Mouse (Mus musculus): ENCODE results near the gene Ccl24. TPM values are rescaled to one million over a fixed set of nuclear protein-coding genes. Genes with fewer than 3 reads are reported as not detected.

Gene Ccl24
- polyA plus RNA-seq, 1 experiment from 2014 or later: 1.5 TPM

DNA sequence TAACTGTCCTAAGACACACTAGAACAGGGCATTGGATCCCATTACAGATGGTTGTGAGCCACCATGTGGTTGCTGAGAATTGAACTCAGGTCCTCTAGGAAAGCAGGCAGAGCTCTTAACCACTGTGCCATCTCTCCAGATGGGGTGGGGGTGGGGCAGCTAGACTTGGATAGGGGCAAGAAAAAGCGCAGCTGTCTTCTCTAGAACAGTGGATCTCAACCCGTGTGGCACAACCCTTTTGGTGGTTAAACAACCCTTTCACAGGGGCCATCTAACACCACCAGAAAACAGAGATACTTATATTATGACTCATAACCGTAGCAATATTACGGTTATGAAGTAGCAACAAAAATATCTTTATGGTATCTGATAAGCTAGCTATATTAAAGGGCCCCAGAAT, 14.9 kb upstream of the Ccl24 start:
- H3K9me3 ChIP-seq (ENCODE audit: control insufficient read depth, low read length): peaks cover 5% of the 10 kb centered on the region; the same call in 1 of the 2 replicates
- no peaks in the 10 kb centered on the region for H3K27me3 ChIP-seq (replicated peaks; ENCODE audit: control insufficient read depth, insufficient read depth, low read length)
- no peaks in the 10 kb centered on the region for H3K36me3 ChIP-seq (ENCODE audit: control insufficient read depth, insufficient read depth)
- no peak overlapping the region for H3K4me2 ChIP-seq (ENCODE audit: low read length)
- H3K9ac ChIP-seq (replicated peaks; ENCODE audit: low read depth, low read length): no peak overlapping the region
- 89% methylated on average over 4 of the region's 4 CpGs for WGBS
- H3K27ac ChIP-seq (ENCODE audit: low read length): no peak overlapping the region
- no peak overlapping the region for H3K4me3 ChIP-seq (replicated peaks; ENCODE audit: low read length)
- ATAC-seq: no peak
- H3K4me1 ChIP-seq (replicated peaks; ENCODE audit: control insufficient read depth, insufficient read depth, low read length): no peaks in the 10 kb centered on the region

DNA sequence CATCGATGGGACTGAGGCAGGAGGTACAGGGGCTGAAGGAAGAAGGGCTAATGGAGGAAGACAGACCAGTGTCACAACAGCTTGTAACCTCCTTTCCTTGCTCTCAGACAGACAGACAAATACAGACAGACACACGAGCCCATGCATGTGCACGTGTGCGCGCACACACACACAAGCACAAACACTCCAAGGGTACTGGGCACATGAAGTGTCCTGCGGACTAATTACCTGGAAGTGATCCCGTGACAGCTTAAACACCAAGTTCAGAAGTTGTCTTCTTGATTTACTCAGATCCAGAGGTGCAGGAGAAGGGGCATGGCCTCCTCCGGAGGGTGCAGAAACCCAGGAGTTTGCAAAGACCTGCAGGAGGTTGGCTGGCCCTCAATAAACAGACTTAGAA, 12.8 kb upstream of the Ccl24 start:
- peaks cover 2% of the 10 kb centered on the region; the same call in 1 of the 2 replicates for H3K9me3 ChIP-seq (ENCODE audit: control insufficient read depth, low read length)
- no peak overlapping the region for H3K27ac ChIP-seq (ENCODE audit: low read length)
- WGBS: 92% methylated on average over 8 of the region's 8 CpGs
- ATAC-seq: no peak
- no peak overlapping the region for H3K4me3 ChIP-seq (replicated peaks; ENCODE audit: low read length)
- no peaks in the 10 kb centered on the region for H3K27me3 ChIP-seq (replicated peaks; ENCODE audit: control insufficient read depth, insufficient read depth, low read length)
- no peaks in the 10 kb centered on the region for H3K36me3 ChIP-seq (ENCODE audit: control insufficient read depth, insufficient read depth)
- no peak overlapping the region for H3K9ac ChIP-seq (replicated peaks; ENCODE audit: low read depth, low read length)
- H3K4me1 ChIP-seq (replicated peaks; ENCODE audit: control insufficient read depth, insufficient read depth, low read length): no peaks in the 10 kb centered on the region
- H3K4me2 ChIP-seq (ENCODE audit: low read length): no peak overlapping the region

DNA sequence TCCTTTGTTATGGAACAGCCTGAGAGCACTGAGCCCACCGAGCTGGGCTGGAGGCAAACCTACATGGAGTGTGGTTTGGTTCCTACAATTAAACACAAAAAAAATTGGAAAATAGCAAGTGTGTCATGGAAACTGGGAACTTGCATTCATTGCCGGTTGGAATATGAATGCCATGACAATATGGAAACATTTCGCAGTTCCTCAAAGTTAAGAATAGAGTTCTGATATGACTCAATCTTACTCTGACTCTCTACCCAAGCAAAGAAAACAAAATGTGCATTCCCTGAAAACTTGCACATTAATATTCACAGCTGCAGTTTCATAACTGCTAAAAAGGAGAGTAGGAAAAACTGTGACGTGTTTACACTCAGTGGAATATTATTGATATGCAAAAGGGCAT, 9.5 kb upstream of the Ccl24 start:
- Histone ChIP-seq H3K4me3 (replicated peaks; ENCODE audit: low read length) (no peak overlapping the region), H3K4me1 (replicated peaks; ENCODE audit: control insufficient read depth, insufficient read depth, low read length) (no peaks in the 10 kb centered on the region), H3K36me3 (ENCODE audit: control insufficient read depth, insufficient read depth) (no peaks in the 10 kb centered on the region), H3K9me3 (ENCODE audit: control insufficient read depth, low read length) (no peaks in the 10 kb centered on the region), H3K27ac (ENCODE audit: low read length) (no peak overlapping the region), H3K27me3 (replicated peaks; ENCODE audit: control insufficient read depth, insufficient read depth, low read length) (no peaks in the 10 kb centered on the region), H3K4me2 (ENCODE audit: low read length) (no peak overlapping the region), H3K9ac (replicated peaks; ENCODE audit: low read depth, low read length) (no peak overlapping the region)
- no peak for ATAC-seq
- 86% methylated on average over 4 of the region's 4 CpGs for WGBS

DNA sequence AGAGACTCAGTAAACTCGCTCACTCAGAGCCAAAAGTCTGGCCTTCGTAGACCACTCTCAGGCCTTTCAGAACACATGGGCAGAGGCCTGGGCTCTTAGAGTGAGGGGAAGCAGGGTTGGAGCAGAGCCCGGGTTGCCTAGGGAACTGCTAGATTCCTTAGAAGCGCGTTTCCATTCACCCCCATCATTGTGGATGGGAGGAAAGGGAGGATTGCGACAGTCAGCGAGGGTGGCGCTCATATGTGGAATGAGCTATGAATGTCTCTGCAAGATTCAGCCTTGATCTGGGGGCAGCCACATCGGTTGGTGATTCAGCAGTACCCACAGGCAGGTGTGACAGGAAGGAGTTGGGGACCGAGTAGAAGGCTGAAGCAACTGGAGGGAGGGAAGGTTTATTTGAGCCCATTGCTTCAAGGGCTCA, 6.5 kb upstream of the Ccl24 start:
- H3K4me3 ChIP-seq (replicated peaks; ENCODE audit: low read length): no peak overlapping the region
- WGBS: 68% methylated on average over 10 of the region's 10 CpGs
- H3K27me3 ChIP-seq (replicated peaks; ENCODE audit: control insufficient read depth, insufficient read depth, low read length): no peaks in the 10 kb centered on the region
- no peaks in the 10 kb centered on the region for H3K36me3 ChIP-seq (ENCODE audit: control insufficient read depth, insufficient read depth)
- H3K9ac ChIP-seq (replicated peaks; ENCODE audit: low read depth, low read length): no peak overlapping the region
- no peak overlapping the region for H3K27ac ChIP-seq (ENCODE audit: low read length)
- H3K4me1 ChIP-seq (replicated peaks; ENCODE audit: control insufficient read depth, insufficient read depth, low read length): no peaks in the 10 kb centered on the region
- H3K9me3 ChIP-seq (ENCODE audit: control insufficient read depth, low read length): no peaks in the 10 kb centered on the region
- no peak for ATAC-seq
- H3K4me2 ChIP-seq (ENCODE audit: low read length): no peak overlapping the region

DNA sequence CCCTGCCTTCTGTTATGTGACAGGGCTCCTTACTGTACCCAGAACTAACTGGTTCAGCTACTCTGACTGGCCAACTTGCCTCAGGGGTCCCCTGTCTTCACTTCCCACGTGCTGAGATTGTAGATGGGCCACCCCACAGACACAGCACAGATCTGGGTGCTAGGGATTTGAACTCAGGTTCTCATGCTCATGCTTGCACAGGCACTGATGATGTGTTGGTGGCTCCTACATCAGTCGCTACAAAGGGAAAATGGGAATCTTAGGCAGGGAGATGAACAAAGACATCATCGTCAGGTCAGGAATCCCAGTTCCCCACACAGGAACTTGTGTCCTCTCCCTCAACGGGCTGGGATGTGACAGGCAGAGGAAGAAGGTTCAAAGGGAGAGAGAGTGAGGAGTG, 3.2 kb upstream of the Ccl24 start:
- H3K9me3 ChIP-seq (ENCODE audit: control insufficient read depth, low read length): no peaks in the 10 kb centered on the region
- H3K4me1 ChIP-seq (replicated peaks; ENCODE audit: control insufficient read depth, insufficient read depth, low read length): no peaks in the 10 kb centered on the region
- H3K4me2 ChIP-seq (ENCODE audit: low read length): no peak overlapping the region
- no peak overlapping the region for H3K4me3 ChIP-seq (replicated peaks; ENCODE audit: low read length)
- 75% methylated on average over 4 of the region's 4 CpGs for WGBS
- no peaks in the 10 kb centered on the region for H3K36me3 ChIP-seq (ENCODE audit: control insufficient read depth, insufficient read depth)
- H3K27me3 ChIP-seq (replicated peaks; ENCODE audit: control insufficient read depth, insufficient read depth, low read length): no peaks in the 10 kb centered on the region
- no peak overlapping the region for H3K27ac ChIP-seq (ENCODE audit: low read length)
- H3K9ac ChIP-seq (replicated peaks; ENCODE audit: low read depth, low read length): no peak overlapping the region
- ATAC-seq: no peak

DNA sequence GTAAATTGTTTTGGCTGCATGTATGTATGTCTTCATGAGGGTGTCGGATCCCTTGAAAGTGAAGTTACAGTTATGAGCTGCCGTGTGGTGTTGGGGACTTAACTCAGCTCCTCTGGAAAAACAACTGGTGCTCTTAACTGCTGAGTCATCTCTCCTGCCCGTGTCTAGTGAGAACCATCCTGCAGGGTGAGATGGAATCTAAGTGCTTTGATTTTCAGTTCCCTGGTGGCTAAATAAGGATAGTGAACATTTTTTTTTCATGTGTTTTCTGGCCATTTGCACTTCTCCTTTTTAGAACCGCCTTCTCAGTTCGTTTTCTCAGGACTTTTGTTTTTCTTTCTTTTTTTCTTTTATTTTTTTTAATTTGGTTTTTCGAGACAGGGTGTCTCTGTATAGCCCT, 4.2 kb downstream of the Ccl24 start:
- Histone ChIP-seq H3K27me3 (replicated peaks; ENCODE audit: control insufficient read depth, insufficient read depth, low read length) (no peaks in the 10 kb centered on the region), H3K9ac (replicated peaks; ENCODE audit: low read depth, low read length) (no peak overlapping the region), H3K27ac (ENCODE audit: low read length) (no peak overlapping the region), H3K4me3 (replicated peaks; ENCODE audit: low read length) (no peak overlapping the region), H3K9me3 (ENCODE audit: control insufficient read depth, low read length) (no peaks in the 10 kb centered on the region), H3K4me2 (ENCODE audit: low read length) (no peak overlapping the region), H3K36me3 (ENCODE audit: control insufficient read depth, insufficient read depth) (no peaks in the 10 kb centered on the region), H3K4me1 (replicated peaks; ENCODE audit: control insufficient read depth, insufficient read depth, low read length) (no peaks in the 10 kb centered on the region)
- no peak for ATAC-seq
- 65% methylated on average over 6 of the region's 6 CpGs for WGBS

DNA sequence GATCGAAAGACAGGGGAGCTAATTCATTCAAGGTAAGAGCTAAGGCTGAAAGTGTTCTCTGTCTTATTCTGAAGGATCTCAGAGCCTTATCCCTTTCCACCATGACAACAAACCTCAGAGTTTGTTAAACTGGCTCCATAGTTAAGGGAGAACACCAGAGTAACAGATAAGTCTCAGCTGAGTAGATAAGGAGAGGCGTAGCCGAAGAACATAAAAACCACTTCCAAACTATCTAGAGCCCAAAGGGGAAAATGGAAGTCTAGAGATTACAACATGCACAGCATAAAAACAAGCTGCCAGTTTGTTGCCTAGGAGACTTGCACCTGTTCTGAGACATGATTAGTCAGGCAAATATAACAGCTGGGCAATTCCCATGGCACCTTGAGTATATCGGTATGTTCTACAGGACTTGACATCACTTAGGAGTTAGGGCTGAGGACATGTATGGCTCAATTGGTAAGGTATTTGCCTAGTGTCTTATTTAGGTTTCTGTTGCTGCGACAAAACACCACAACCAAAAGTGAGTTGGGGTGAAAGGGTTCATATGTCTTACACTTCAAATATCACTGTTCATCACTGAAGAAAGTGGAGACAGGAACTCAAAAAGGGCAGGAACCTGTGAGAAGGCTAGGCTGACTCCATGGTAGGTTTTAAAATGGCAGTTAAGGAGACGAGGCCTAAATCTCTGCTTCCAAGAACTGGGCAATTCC, 5.1 kb downstream of the Ccl24 start:
- Histone ChIP-seq H3K36me3 (ENCODE audit: control insufficient read depth, insufficient read depth) (no peaks in the 10 kb centered on the region), H3K27ac (ENCODE audit: low read length) (no peak overlapping the region), H3K4me3 (replicated peaks; ENCODE audit: low read length) (no peak overlapping the region), H3K4me1 (replicated peaks; ENCODE audit: control insufficient read depth, insufficient read depth, low read length) (no peaks in the 10 kb centered on the region), H3K27me3 (replicated peaks; ENCODE audit: control insufficient read depth, insufficient read depth, low read length) (no peaks in the 10 kb centered on the region), H3K9me3 (ENCODE audit: control insufficient read depth, low read length) (no peaks in the 10 kb centered on the region), H3K9ac (replicated peaks; ENCODE audit: low read depth, low read length) (no peak overlapping the region), H3K4me2 (ENCODE audit: low read length) (no peak overlapping the region)
- 89% methylated on average over 6 of the region's 6 CpGs for WGBS
- ATAC-seq: no peak

DNA sequence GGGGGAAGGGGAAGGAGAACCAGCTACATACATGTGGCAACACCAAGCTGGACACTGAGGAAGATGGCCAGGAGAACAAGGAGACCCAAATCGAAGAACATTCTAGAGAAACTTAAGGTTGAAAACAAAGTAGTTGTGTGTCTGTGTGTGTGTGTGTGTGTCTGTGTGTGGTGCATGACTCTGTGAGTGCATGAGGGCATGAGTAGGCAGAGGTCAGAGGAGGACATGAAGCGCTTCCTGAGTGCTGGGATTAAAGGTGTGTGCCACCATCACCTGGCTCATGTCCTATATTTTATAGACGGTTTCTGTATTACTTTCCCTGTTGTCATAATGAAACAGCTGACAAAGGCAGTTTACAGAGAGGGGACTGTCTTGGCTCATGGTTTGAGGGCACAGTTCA, 9.4 kb downstream of the Ccl24 start, which contains the start of gene Ccl26:
TSS of gene Ccl26 (minus strand) at position 101 of the 400 bp plus-strand sequence.
- Histone ChIP-seq H3K4me2 (ENCODE audit: low read length) (no peak within 1 kb of the TSS), H3K4me1 (replicated peaks; ENCODE audit: control insufficient read depth, insufficient read depth, low read length) (no peaks in the 10 kb centered on the region), H3K27ac (ENCODE audit: low read length) (no peak within 1 kb of the TSS), H3K36me3 (ENCODE audit: control insufficient read depth, insufficient read depth) (no peaks in the 10 kb centered on the region), H3K4me3 (replicated peaks; ENCODE audit: low read length) (no peak within 1 kb of the TSS), H3K9me3 (ENCODE audit: control insufficient read depth, low read length) (no peaks in the 10 kb centered on the region), H3K27me3 (replicated peaks; ENCODE audit: control insufficient read depth, insufficient read depth, low read length) (no peaks in the 10 kb centered on the region), H3K9ac (replicated peaks; ENCODE audit: low read depth, low read length) (no peak within 1 kb of the TSS)
- no peak for ATAC-seq
- WGBS: 89% methylated on average over 3 of the region's 3 CpGs

DNA sequence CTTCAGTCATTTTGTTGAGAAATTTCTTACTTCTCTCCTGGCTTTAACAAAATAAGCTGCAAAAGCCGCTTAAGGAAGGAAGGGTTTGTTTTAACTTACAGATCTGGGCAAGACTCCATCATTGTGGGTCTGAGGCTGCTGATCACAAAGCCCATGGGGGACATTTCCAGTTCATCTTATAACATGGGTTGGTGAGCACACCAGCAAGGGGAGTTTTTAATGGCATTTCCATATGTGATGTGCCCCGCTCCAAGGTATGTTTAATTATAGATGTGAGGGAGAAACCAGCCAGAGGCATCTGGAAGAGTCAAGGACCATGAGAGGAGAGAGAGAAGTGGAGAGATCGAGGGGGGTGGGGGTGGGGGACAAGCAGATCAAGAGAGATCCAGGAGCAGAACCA, 15.2 kb downstream of the Ccl24 start:
- no peak for ATAC-seq
- H3K4me2 ChIP-seq (ENCODE audit: low read length): no peak overlapping the region
- no peaks in the 10 kb centered on the region for H3K27me3 ChIP-seq (replicated peaks; ENCODE audit: control insufficient read depth, insufficient read depth, low read length)
- no peaks in the 10 kb centered on the region for H3K36me3 ChIP-seq (ENCODE audit: control insufficient read depth, insufficient read depth)
- H3K4me3 ChIP-seq (replicated peaks; ENCODE audit: low read length): no peak overlapping the region
- H3K9ac ChIP-seq (replicated peaks; ENCODE audit: low read depth, low read length): no peak overlapping the region
- no peaks in the 10 kb centered on the region for H3K9me3 ChIP-seq (ENCODE audit: control insufficient read depth, low read length)
- no peak overlapping the region for H3K27ac ChIP-seq (ENCODE audit: low read length)
- H3K4me1 ChIP-seq (replicated peaks; ENCODE audit: control insufficient read depth, insufficient read depth, low read length): no peaks in the 10 kb centered on the region
- WGBS: 67% methylated on average over 3 of the region's 3 CpGs

DNA sequence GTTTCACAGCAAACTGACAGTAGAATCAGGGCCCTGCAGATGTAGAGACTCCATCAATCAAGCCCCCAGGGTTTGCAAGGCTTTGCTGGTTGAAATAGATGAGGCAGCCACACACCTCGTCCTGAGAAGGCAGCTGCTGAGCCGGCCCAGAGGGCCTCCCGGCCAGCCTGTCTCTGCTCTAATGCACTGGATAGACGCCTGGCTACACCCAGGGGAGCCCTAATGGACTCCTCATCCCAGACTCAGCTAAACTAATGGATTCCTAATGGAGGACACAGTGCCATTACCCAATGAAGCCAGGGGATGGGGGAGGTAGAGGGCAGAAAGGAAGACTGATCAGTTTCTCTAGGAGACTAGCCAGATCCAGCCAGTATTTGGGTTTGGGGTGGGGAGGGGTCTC, 15.8 kb downstream of the Ccl24 start:
- Histone ChIP-seq H3K9ac (replicated peaks; ENCODE audit: low read depth, low read length) (no peak overlapping the region), H3K27me3 (replicated peaks; ENCODE audit: control insufficient read depth, insufficient read depth, low read length) (no peaks in the 10 kb centered on the region), H3K4me2 (ENCODE audit: low read length) (no peak overlapping the region), H3K4me3 (replicated peaks; ENCODE audit: low read length) (no peak overlapping the region), H3K27ac (ENCODE audit: low read length) (no peak overlapping the region), H3K36me3 (ENCODE audit: control insufficient read depth, insufficient read depth) (no peaks in the 10 kb centered on the region), H3K9me3 (ENCODE audit: control insufficient read depth, low read length) (no peaks in the 10 kb centered on the region), H3K4me1 (replicated peaks; ENCODE audit: control insufficient read depth, insufficient read depth, low read length) (no peaks in the 10 kb centered on the region)
- WGBS: 40% methylated on average over 4 of the region's 4 CpGs
- ATAC-seq: no peak

Data from forebrain, embryonic 16.5 days (tissue).